Mouse (Mus musculus) neural tube, embryonic 12.5 days (tissue): ENCODE results near the gene Arhgef6. TPM values are rescaled to one million over a fixed set of nuclear protein-coding genes. Genes with fewer than 3 reads are reported as not detected.

ENCODE experiments used
- ATAC-seq: fragments of 200-750 bp; cut with Nextera tagmentation; 2 replicates; pipeline ENCODE4 v1.8.0; 2017; ENCODE audit warnings: low read depth, mild to moderate bottlenecking, moderate TSS enrichment, moderate library complexity; ENCODE audit not compliant: low FRiP score
- H3K27ac ChIP-seq: fragments of 300-500 bp; sonication (generic); 2 replicates; pipeline ENCODE4 v1.5.1; 2016
- H3K27me3 ChIP-seq: fragments of 300-500 bp; sonication (generic); replicated peaks from 2 replicates; pipeline ENCODE4 v1.6.1; 2016; ENCODE audit warnings: mild to moderate bottlenecking
- H3K36me3 ChIP-seq: fragments of 300-500 bp; sonication (generic); 2 replicates; pipeline ENCODE4 v1.6.1; 2016; ENCODE audit warnings: mild to moderate bottlenecking
- H3K4me1 ChIP-seq: fragments of 300-500 bp; sonication (generic); 2 replicates; pipeline ENCODE4 v1.6.1; 2016
- H3K4me2 ChIP-seq: fragments of 300-500 bp; sonication (generic); replicated peaks from 2 replicates; pipeline ENCODE4 v1.6.1; 2016; ENCODE audit warnings: mild to moderate bottlenecking
- H3K4me3 ChIP-seq: fragments of 300-500 bp; sonication (generic); 2 replicates; pipeline ENCODE4 v1.5.1; 2016
- H3K9ac ChIP-seq: fragments of 300-500 bp; sonication (generic); 2 replicates; pipeline ENCODE4 v1.6.1; 2016; ENCODE audit warnings: mild to moderate bottlenecking
- H3K9me3 ChIP-seq: fragments of 300-500 bp; sonication (generic); 2 replicates; pipeline ENCODE4 v1.6.1; 2016; ENCODE audit warnings: mild to moderate bottlenecking
- WGBS: fragments of 180-500 bp; shearing (Covaris S2); methylation state at CpG from one replicate; pipeline ENCODE4 v1.1.7; 2016; 5-methylcytosine and 5-hydroxymethylcytosine counted together
- polyA plus RNA-seq: library from polyadenylated mRNA; unstranded; fragments of >200 nt; fragmentation: Nextera tagmentation; extraction: Ambion mirVana; gene quantifications from 2 replicates; pipeline ENCODE4 v1.2.1, GENCODE M21; 2016

Arhgef6 gene
- polyA plus RNA-seq, 1 experiment from 2014 or later: 7.5 TPM

GRCm38 (mm10) chrX:57335313-57335712, 3.2 kb downstream of the Arhgef6 start:
- H3K4me1 ChIP-seq: no peaks in the 10 kb centered on the region

DNA sequence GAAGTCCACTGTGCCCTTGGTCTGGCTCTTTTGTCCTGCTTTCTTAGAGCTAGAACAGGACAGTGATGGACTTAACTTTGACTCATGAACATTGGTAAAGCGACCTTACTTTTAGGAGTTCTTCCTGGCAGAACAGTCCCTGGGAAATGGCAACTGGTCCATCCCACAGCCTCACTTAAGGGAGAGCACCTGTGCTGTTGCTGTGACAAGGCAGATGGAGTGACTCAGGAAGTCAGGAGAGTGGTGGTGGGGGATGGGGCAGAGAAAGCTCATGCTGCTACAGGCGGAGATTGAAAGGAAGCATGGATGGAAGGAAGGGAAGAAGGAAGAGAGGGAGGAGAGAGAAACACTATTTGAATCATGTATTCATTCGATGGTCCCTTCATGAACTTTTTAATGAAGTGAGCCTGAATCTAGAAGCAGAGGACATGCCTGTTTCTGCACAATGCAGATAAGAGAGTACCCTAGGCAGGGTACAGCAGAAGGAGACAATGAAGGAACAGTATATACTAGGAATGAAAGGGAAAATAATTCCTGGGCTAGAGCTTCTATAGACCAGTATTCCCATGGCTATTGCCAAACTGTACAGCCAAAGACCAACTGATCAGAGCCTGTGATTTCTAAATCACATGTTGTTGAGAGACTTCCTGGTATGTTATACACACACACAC, 10.7 kb downstream of the Arhgef6 start:
- Histone ChIP-seq H3K4me2 (no peak overlapping the region), H3K36me3 (no peaks in the 10 kb centered on the region), H3K9ac (no peak overlapping the region), H3K4me3 (no peak overlapping the region), H3K4me1 (no peaks in the 10 kb centered on the region), H3K9me3 (no peaks in the 10 kb centered on the region), H3K27ac (no peak overlapping the region), H3K27me3 (no peaks in the 10 kb centered on the region)
- ATAC-seq: no peak
- 78% methylated on average over 3 of the region's 3 CpGs for WGBS

More at GRCm38 (mm10) chrX:57335313-57335712, 3.2 kb downstream of the Arhgef6 start:
- no peak overlapping the region for H3K4me3 ChIP-seq
- no peak for ATAC-seq
- H3K27ac ChIP-seq: no peak overlapping the region
- WGBS: 83% methylated on average over 6 of the region's 6 CpGs
- no peaks in the 10 kb centered on the region for H3K27me3 ChIP-seq
- H3K4me2 ChIP-seq: no peak overlapping the region
- no peak overlapping the region for H3K9ac ChIP-seq
- H3K36me3 ChIP-seq: no peaks in the 10 kb centered on the region
- no peaks in the 10 kb centered on the region for H3K9me3 ChIP-seq

GRCm38 (mm10) chrX:57326487-57327221, 11.9 kb downstream of the Arhgef6 start:
- peak overlapping the region; percentile 45; the same call in 1 of the 2 replicates for H3K9ac ChIP-seq
- peak overlapping the region; percentile 72 for H3K4me2 ChIP-seq
- H3K9me3 ChIP-seq: no peaks in the 10 kb centered on the region
- H3K36me3 ChIP-seq: no peaks in the 10 kb centered on the region
- no peaks in the 10 kb centered on the region for H3K4me1 ChIP-seq
- no peaks in the 10 kb centered on the region for H3K27me3 ChIP-seq
- H3K4me3 ChIP-seq: peak overlapping the region; percentile 41
- H3K27ac ChIP-seq: no peak overlapping the region
- peak; percentile 63; the same call in 1 of the 2 replicates for ATAC-seq
- WGBS: 27% methylated on average over 16 of the region's 16 CpGs

DNA sequence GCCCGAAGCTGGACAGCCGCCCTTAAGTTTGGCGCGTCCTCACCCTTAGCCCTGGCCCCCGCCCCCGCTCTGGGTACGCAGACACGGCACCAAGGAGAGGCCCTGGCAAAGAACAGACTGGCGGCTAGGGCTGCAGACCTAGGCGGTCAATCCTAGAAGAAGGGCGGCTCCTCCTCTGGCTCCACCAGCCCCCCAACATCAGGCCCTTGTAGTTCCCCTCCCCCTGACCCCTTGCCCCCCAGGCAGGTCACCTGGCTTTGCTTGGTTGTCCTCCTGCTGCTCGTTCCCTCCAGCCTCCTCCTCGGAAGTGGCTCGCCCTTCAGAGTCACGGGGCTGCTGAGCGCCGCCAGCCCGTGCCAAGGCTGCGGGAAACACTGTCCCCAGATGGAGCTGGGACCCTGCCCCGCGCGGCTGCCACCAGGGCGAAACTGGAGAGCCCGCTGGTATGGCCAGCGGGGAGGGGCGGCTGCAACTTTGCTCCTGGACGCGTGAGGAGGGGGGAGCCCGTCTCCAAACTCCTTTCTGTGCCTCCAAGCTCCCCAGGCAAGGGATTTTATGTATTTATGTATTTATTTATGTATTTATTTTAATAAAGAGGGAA, 12.6 kb downstream of the Arhgef6 start:
- Histone ChIP-seq H3K27me3 (no peaks in the 10 kb centered on the region), H3K27ac (no peak overlapping the region), H3K9me3 (no peaks in the 10 kb centered on the region), H3K4me1 (no peaks in the 10 kb centered on the region), H3K4me3 (peak overlapping the region; percentile 41), H3K9ac (peak overlapping the region; percentile 45), H3K4me2 (peak overlapping the region; percentile 72), H3K36me3 (no peaks in the 10 kb centered on the region)
- WGBS: 20% methylated on average over 29 of the region's 29 CpGs
- ATAC-seq: peak; percentile 87

DNA sequence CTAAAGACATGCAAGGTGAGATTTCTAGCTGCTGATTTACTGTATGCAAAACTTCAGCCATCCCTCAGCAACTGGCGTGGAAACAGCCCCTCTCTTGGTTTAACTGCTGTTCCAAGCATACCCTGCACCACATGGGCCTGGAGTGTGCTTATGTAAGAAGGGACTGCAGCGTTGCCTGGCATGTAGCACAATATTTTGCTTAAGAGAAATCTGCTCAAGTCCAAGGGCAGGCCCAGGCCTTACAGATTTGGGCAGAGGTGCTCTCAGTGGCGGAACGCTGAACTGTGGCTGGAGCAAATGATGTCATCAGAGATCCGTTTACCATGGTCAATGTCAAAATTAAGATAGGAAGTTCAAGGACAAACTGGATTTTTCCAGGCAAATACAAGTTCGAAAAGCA, 13.6 kb downstream of the Arhgef6 start:
- 80% methylated on average over 6 of the region's 6 CpGs for WGBS
- Histone ChIP-seq H3K36me3 (no peaks in the 10 kb centered on the region), H3K27ac (no peak overlapping the region), H3K4me1 (no peaks in the 10 kb centered on the region), H3K4me3 (no peak overlapping the region), H3K27me3 (no peaks in the 10 kb centered on the region), H3K9me3 (no peaks in the 10 kb centered on the region), H3K4me2 (no peak overlapping the region), H3K9ac (no peak overlapping the region)
- no peak for ATAC-seq

DNA sequence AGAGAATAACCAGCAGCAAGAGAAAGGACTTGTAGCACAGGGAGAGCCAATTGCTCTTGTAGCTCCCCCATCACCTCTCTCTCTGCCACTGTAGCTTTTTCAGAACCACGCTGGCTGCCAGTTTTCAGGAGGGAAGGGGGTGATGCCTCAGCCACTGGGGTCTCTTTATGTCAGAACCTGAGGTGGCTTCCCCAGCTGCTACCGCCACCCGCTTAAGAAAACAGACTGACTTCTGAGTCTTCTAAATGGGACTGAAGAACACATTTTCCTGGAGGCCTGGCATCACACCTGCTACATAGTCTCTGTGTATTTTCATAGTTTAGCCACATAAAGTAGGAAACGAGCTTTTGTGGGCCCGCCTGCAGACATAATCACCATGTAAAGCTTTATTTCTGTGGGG, 26.5 kb downstream of the Arhgef6 start:
- no peak overlapping the region for H3K4me2 ChIP-seq
- no peaks in the 10 kb centered on the region for H3K27me3 ChIP-seq
- no peak for ATAC-seq
- H3K36me3 ChIP-seq: no peaks in the 10 kb centered on the region
- no peak overlapping the region for H3K27ac ChIP-seq
- no peak overlapping the region for H3K4me3 ChIP-seq
- no peak overlapping the region for H3K9ac ChIP-seq
- H3K9me3 ChIP-seq: no peaks in the 10 kb centered on the region
- H3K4me1 ChIP-seq: no peaks in the 10 kb centered on the region
- 85% methylated on average over 5 of the region's 5 CpGs for WGBS

GRCm38 (mm10) chrX:57309993-57310392, 28.5 kb downstream of the Arhgef6 start:
- Histone ChIP-seq H3K4me2 (no peak overlapping the region), H3K4me3 (no peak overlapping the region), H3K27me3 (no peaks in the 10 kb centered on the region), H3K9ac (no peak overlapping the region), H3K36me3 (no peaks in the 10 kb centered on the region), H3K9me3 (no peaks in the 10 kb centered on the region), H3K27ac (no peak overlapping the region), H3K4me1 (no peaks in the 10 kb centered on the region)
- no peak for ATAC-seq
- WGBS: 60% methylated on average over 2 of the region's 2 CpGs

GRCm38 (mm10) chrX:57306747-57307146, 31.8 kb downstream of the Arhgef6 start:
- Histone ChIP-seq H3K9ac (no peak overlapping the region), H3K27ac (no peak overlapping the region), H3K36me3 (no peaks in the 10 kb centered on the region), H3K4me2 (no peak overlapping the region), H3K4me1 (no peaks in the 10 kb centered on the region), H3K27me3 (no peaks in the 10 kb centered on the region), H3K9me3 (no peaks in the 10 kb centered on the region), H3K4me3 (no peak overlapping the region)
- WGBS: 82% methylated on average over 6 of the region's 6 CpGs
- no peak for ATAC-seq

GRCm38 (mm10) chrX:57304784-57305287, 33.7 kb downstream of the Arhgef6 start:
- Histone ChIP-seq H3K36me3 (no peaks in the 10 kb centered on the region), H3K27ac (no peak overlapping the region), H3K4me2 (no peak overlapping the region), H3K4me3 (no peak overlapping the region), H3K4me1 (no peaks in the 10 kb centered on the region), H3K9me3 (no peaks in the 10 kb centered on the region), H3K27me3 (no peaks in the 10 kb centered on the region), H3K9ac (no peak overlapping the region)
- WGBS: 69% methylated on average over 3 of the region's 3 CpGs
- ATAC-seq: no peak

GRCm38 (mm10) chrX:57303188-57303878, 35.2 kb downstream of the Arhgef6 start:
- ATAC-seq: no peak
- Histone ChIP-seq H3K27ac (no peak overlapping the region), H3K4me1 (no peaks in the 10 kb centered on the region), H3K9me3 (no peaks in the 10 kb centered on the region), H3K4me2 (no peak overlapping the region), H3K27me3 (no peaks in the 10 kb centered on the region), H3K9ac (no peak overlapping the region), H3K36me3 (no peaks in the 10 kb centered on the region), H3K4me3 (no peak overlapping the region)
- 80% methylated on average over 8 of the region's 8 CpGs for WGBS

DNA sequence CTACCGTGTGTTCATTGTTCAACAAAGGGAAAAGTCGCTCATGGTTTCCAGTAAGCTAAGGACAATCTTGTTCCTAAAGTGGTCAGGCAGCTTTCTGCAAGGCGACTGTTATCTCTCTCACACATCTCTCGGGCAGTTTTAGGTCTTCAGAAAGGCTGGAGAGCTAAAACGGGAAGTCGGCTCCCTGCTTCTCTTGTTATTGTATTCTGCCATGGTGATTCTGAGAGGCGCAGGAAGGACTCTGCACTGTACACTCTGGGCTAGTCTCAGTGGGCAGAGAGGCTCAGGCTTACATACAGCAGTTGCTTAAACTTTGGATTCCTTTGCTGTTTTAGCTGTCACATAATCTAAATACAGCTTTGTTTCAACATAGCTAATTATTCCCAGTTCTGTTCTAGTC, 39.6 kb downstream of the Arhgef6 start:
- Histone ChIP-seq H3K4me3 (no peak overlapping the region), H3K36me3 (no peaks in the 10 kb centered on the region), H3K4me2 (no peak overlapping the region), H3K4me1 (no peaks in the 10 kb centered on the region), H3K9ac (no peak overlapping the region), H3K27me3 (no peaks in the 10 kb centered on the region), H3K9me3 (no peaks in the 10 kb centered on the region), H3K27ac (no peak overlapping the region)
- 63% methylated on average over 7 of the region's 7 CpGs for WGBS
- no peak for ATAC-seq

DNA sequence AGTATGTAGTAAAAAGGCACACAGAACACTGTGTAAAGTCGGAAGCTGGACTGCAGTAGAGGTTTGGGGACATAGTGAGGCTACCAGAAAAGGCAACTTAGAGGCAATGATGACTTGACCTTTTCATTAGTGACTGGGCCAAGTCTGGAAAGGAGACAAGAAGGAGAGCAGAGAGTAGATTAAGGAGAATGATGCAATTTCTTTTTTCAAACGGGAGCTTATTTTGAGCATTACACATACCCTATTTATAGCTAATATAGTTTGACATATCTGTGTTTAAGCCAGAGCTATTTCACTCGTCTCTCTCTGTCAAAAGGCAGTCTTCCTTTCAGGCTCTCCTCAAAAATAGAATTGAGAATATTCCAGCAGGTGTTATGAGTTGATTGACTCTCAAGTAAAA, 50.1 kb downstream of the Arhgef6 start:
- no peak for ATAC-seq
- no peaks in the 10 kb centered on the region for H3K27me3 ChIP-seq
- H3K27ac ChIP-seq: no peak overlapping the region
- no peak overlapping the region for H3K4me2 ChIP-seq
- no peak overlapping the region for H3K4me3 ChIP-seq
- H3K36me3 ChIP-seq: no peaks in the 10 kb centered on the region
- no peaks in the 10 kb centered on the region for H3K9me3 ChIP-seq
- WGBS: 75% methylated on average over 3 of the region's 3 CpGs
- no peak overlapping the region for H3K9ac ChIP-seq
- no peaks in the 10 kb centered on the region for H3K4me1 ChIP-seq
